Mouse (Mus musculus) large intestine, adult 2 months (tissue): ENCODE data around the gene Cfap36. TPM values are rescaled to one million over a fixed set of nuclear protein-coding genes. Genes with fewer than 3 reads are reported as not detected.

Experiments used
- DNase-seq: peaks from one replicate; pipeline ENCODE4 v3.0.0-alpha.2; 2012; ENCODE audit warnings: low read depth, low spot score
- WGBS: fragments of 180-500 bp; shearing (Covaris S2); methylation state at CpG from one replicate; pipeline ENCODE4 v1.1.7; 2018; 5-methylcytosine and 5-hydroxymethylcytosine counted together
- polyA plus RNA-seq: library from polyadenylated mRNA; depleted of rRNA; stranded (reverse); fragments of >200 nt; gene quantifications from 2 replicates; pipeline ENCODE4 v1.2.3, GENCODE M21; 2012; rRNA removed

Cfap36 gene
- polyA plus RNA-seq, result 1.2 and 1.3 TPM in 2 replicates

- under 1% methylated on average over 53 of the region's 53 CpGs for WGBS
- DNase-seq, result peak; percentile 89
Observed at GRCm38 (mm10) chr11:29246883-29247650, at the start of gene Cfap36. Gene Cfap36 (minus strand): TSS chr11:29247409.

- DNase-seq, result no peak
Observed at GRCm38 (mm10) chr11:29287305-29287704, 40.1 kb upstream of the Cfap36 start.

GRCm38 (mm10) chr11:29286040-29286439, 38.8 kb upstream of the Cfap36 start:
- DNase-seq, result no peak

- no peak for DNase-seq
- WGBS, result 79% methylated on average over 3 of the region's 3 CpGs
Observed at GRCm38 (mm10) chr11:29274758-29275157, 27.5 kb upstream of the Cfap36 start.

GRCm38 (mm10) chr11:29267824-29268223, 20.6 kb upstream of the Cfap36 start:
- 23% methylated on average over 3 of the region's 3 CpGs for WGBS
- no peak for DNase-seq

GRCm38 (mm10) chr11:29254643-29255042, 7.4 kb upstream of the Cfap36 start:
- WGBS, result 79% methylated on average over 1 of the region's 1 CpGs

GRCm38 (mm10) chr11:29248386-29248785, 1.2 kb upstream of the Cfap36 start:
- 99% methylated on average over 5 of the region's 5 CpGs for WGBS
- no peak for DNase-seq

More at GRCm38 (mm10) chr11:29254643-29255042, 7.4 kb upstream of the Cfap36 start:
- DNase-seq, result no peak

- DNase-seq, result no peak
- 100% methylated on average over 1 of the region's 1 CpGs for WGBS
Observed at GRCm38 (mm10) chr11:29247725-29248124, 516 bp upstream of the Cfap36 start.

- WGBS, result 41% methylated on average over 4 of the region's 4 CpGs
- no peak for DNase-seq
Observed at GRCm38 (mm10) chr11:29245988-29246387, 1.2 kb downstream of the Cfap36 start.

GRCm38 (mm10) chr11:29241961-29242360, 5.2 kb downstream of the Cfap36 start:
- no peak for DNase-seq
- WGBS, result 93% methylated on average over 4 of the region's 4 CpGs

- 90% methylated on average over 1 of the region's 1 CpGs for WGBS
- no peak for DNase-seq
Observed at GRCm38 (mm10) chr11:29239353-29239752, 7.9 kb downstream of the Cfap36 start.

GRCm38 (mm10) chr11:29238551-29238950, 8.7 kb downstream of the Cfap36 start:
- no peak for DNase-seq
- WGBS, result 80% methylated on average over 3 of the region's 3 CpGs

- no peak for DNase-seq
Observed at GRCm38 (mm10) chr11:29238047-29238446, 9.2 kb downstream of the Cfap36 start.

- no peak for DNase-seq
Observed at GRCm38 (mm10) chr11:29237364-29237763, 9.8 kb downstream of the Cfap36 start.

- 55% methylated on average over 1 of the region's 1 CpGs for WGBS
- no peak for DNase-seq
Observed at GRCm38 (mm10) chr11:29233569-29233968, 13.6 kb downstream of the Cfap36 start.

- no peak for DNase-seq
- 92% methylated on average over 2 of the region's 2 CpGs for WGBS
Observed at GRCm38 (mm10) chr11:29228957-29229356, 18.3 kb downstream of the Cfap36 start.

- 65% methylated on average over 2 of the region's 2 CpGs for WGBS
- DNase-seq, result no peak
Observed at GRCm38 (mm10) chr11:29224754-29225153, 22.5 kb downstream of the Cfap36 start.

GRCm38 (mm10) chr11:29222310-29222709, 24.9 kb downstream of the Cfap36 start:
- 96% methylated on average over 5 of the region's 5 CpGs for WGBS
- DNase-seq, result no peak

GRCm38 (mm10) chr11:29219055-29219454, 28.2 kb downstream of the Cfap36 start:
- no peak for DNase-seq

- DNase-seq, result no peak
- whole genome bisulfite sequencing, result 93% methylated on average over 2 of the region's 2 CpGs
Observed at GRCm38 (mm10) chr11:29216196-29216595, 31.0 kb downstream of the Cfap36 start.

- no peak for DNase-seq
- WGBS, result 92% methylated on average over 2 of the region's 2 CpGs
Observed at GRCm38 (mm10) chr11:29209774-29210173, 37.4 kb downstream of the Cfap36 start.

GRCm38 (mm10) chr11:29203653-29204052, 43.6 kb downstream of the Cfap36 start:
- DNase-seq, result no peak
- WGBS, result 77% methylated on average over 5 of the region's 5 CpGs
